Mouse (Mus musculus): ENCODE measurements around the gene Tbl1xr1.

Tbl1xr1 gene

DNA sequence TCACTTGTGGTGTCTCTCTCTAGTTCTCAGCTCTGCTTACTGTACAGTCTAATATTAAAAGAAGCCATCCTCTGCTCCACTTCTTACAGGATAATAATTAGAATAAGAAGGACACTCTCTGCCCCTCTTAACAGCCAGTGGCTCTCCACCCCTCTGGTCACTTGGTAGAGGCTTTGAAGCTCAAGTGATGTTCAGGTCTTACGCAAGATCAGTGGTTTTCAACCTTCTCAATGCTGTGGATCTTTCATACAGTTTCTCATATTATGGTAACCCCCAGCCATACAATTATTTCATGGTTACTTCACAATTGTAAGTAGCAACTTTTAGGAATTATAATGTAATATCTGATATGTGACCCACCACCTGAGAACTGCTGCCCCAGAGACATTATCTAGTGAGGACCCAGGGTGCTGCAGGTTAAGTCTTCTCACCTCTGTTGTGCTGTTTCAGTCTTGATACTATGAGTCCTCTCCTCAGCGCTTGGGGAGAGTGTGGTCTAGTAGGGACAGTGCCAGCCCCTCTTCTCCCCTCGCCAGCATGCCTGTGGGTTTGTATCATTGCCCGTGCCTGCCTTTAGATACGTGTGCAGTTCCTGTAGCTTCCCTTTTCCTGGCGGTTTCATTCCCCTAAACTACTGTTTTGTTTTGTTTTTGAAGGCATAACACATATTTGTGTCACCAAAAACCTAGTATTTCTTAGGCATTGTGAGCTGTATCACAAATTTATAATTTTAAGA is 65.7 kb downstream of the Tbl1xr1 start:
- DNase-seq (ENCODE audit: low spot score in 2 of 2), result no peak

DNA sequence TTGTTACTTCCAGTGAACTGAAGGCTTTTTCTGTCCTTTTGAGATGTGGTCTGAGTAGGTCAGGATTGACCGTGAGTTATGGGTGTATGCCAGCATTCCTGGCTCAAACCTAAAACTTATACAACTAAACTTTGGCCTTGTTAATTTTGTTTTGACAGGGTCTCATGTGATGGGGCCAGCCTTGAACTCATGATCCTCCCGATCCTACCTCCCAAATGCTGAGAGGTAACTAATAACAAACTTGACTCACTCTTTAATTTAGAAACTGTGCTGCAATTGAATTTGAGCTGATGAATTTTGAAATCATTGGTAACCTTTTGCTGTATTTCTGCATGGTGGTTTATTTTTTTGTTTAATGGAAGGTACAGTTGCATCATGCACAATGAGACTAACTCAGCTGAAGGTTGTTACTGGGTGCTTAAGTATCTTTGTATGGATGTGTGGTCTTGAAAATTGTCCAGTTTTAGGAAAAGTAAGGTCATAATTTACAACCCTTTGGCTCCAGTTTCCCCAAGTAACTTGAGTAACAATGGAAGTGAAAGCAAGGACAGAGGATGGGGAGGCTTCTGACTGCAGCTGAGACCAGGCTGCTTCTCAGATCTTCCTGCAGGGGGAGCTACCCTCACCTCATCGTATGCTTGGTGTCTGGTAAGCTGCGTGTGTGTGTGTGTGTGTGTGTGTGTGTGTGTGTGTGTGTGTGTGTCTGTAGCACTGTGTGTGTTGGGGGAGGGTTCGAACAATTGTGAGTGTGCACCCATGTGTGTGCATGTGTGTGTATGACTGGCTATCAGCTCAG is 66.6 kb downstream of the Tbl1xr1 start:
- DNase-seq (ENCODE audit: low spot score in 2 of 2), result peak; percentile 27 to 52

DNA sequence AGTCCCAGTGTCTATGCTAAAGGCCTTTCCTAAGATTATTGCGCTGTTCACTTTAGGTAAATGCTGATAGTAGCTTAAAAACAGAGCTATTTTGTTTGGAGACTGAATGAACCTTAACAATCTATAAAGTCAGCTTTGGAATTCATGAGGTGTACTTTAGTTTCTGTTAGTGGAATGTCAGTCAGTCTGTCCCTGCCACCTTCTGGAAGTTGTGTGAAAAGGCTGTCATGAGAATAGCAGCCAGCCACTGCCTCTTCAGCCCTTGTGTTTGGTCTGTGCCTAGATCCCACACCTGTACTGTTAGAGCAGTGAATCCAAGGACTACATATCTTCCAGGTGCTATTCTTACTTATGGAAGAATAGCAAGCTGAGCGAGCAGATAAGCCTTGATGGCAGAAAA is 67.8 kb downstream of the Tbl1xr1 start:
- DNase-seq (ENCODE audit: low spot score in 2 of 2), result peak in 1 of 2 experiments; percentile 16

DNA sequence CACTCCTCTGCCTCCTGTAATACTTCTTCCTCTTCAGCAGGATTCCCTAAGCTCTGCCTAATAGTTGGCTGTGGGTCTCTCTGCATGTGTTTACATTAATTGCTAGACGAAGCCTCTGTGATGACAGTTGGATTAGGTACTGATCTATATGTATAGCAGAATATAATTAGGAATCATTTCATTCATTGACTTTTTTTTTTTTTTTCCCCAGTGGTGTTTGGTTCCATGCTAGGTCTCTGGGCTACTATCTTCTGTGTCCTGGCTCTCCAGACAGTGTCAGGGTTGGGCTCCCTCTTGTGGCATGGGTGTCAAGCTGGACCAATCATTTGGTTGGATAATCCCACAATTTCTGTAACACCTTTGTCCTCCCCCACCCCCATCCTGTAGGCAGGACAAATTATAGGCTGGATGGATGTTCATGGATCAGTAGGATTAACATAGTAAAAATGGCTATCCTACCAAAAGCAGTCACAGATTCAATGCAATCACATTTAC is 71.0 kb downstream of the Tbl1xr1 start:
- no peak for DNase-seq (ENCODE audit: low spot score in 2 of 2)

DNA sequence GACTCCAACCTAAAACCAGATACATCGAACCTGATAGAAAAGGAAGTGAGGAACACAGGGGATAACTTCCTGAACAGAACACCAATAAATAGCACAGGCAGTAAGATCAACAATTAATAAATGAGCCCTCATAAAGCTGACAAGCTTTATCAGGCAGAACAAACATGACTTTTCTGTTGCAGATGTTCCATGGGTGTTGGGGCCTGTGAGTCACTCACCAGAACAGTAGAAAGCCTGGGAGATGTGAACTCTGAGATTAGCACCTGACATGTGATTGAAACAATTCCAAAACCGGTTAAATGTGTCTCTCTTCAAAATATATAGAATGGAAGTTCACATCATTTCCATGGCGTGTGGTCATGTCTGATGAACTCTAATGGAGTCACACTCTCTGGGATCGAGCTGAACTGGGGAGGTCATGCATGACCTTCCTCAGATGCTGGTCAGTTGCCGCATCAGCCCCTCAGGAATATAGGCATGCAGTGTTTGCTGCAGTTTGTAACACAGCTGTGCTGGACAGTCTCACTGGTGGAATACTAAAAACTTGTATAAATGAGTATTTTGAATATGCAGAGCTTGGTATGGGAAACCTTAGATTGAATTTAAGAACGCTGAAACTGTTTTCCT is 72.0 kb downstream of the Tbl1xr1 start:
- DNase-seq (ENCODE audit: low spot score in 2 of 2), result no peak

DNA sequence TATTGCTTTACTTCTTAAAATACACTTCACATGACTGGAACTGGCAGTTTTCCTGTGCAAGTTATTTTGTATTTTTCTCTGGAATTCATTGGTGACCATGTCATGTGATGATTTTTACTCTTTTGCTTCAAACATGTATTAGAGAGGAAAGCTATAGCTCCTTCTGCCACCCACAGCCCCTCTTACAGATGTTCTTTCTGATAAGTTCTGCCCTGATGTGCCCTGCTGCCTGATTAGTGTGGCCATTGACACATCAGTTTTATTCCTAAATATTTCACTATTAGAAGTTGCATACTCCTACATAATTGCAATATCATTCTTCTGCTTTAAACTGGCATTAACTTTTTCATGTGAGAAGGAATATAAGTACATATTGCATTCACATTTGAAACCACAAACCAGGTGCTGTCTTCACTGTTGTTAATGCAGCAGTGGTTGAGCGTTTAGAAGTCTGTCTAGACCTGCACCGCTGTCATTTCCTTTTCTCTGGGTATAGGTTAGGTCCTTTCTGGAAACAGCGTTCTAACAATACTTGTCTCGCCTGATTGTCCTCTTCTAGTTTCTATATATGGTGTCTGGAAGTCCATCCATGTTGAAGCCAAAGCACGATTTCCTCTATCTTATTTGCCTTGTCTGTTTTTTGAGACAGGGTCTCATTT is 74.5 kb downstream of the Tbl1xr1 start:
- no peak for DNase-seq (ENCODE audit: low spot score in 2 of 2)

DNA sequence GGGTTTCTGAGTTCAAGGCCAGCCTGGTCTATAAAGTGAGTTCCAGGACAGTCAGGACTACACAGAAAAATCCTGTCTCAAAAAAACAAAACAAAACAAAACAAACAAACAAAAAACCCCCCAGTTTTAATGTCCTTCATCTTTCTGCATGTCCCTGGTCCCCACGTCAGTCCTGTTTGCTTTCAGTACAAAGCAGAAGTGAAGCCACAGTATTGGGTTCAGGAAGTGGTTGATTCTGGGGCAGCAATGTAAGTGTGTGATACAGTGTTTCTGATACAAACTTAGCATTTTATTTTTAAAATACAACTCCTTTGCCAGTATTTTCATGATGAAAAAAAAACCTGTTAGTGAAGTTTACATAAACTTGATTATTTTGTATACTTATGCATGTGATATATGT is 76.3 kb downstream of the Tbl1xr1 start:
- peak in 1 of 2 experiments; percentile 18 for DNase-seq (ENCODE audit: low spot score in 2 of 2)

DNA sequence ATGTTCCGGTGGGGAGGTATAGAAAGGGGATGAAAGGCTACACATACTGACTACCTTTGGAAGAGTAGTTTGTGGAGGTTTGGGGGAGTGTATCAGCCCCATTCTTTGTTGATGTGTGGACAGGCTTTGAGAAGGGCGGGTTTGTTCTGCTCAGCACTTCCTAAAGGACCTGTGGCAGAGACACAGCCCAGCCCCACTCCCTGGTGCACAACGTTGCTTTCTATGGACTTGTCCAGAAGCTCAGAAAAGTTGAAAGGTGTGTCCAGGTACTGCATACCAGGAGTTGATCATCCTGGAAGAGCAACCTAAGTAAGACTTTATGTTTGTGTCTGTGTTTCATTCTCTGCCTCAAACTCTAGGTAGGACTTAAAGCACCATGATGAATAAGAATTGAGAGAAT is 78.1 kb downstream of the Tbl1xr1 start:
- DNase-seq (ENCODE audit: low spot score in 2 of 2), result no peak

DNA sequence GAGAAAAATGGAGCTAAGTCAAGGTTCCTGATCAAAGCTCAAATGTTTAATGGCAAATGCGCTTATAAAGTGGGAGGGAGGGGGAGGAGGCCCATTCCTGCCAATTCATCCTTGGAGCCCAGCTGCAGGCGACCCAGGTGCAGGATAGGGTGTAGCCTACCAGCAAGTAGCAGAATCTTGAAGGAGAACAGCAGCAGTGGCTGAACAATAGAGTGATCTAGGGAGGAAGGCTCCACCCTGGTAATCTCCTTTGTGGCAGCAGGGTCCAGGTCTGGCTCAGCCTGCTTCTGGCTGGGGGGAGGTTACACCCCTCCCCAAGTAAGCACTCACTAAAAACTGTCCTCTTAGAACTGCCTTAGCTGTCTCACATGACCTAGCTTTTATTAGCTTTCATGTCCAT is 79.9 kb downstream of the Tbl1xr1 start:
- DNase-seq (ENCODE audit: low spot score in 2 of 2), result no peak

DNA sequence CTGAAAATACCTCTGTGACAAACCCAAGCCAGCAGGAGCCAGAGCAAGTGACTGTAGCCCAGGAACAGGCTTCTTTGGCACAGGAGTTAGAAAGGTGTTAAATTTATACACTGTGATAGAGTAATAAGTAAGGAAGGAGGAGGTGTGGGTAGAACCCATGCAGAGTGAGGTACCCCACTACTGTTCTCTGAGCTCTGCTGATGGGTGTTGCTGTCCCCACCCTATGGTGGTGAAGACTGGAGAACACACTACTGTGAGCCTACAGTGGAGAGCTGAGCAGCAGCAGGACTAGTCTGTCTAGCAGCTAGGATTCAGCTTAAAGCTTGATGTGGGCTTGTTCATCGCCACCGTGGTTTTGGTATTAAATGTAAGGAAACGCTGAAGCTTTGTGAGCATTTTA is 86.5 kb downstream of the Tbl1xr1 start:
- DNase-seq (ENCODE audit: low spot score in 2 of 2), result no peak

DNA sequence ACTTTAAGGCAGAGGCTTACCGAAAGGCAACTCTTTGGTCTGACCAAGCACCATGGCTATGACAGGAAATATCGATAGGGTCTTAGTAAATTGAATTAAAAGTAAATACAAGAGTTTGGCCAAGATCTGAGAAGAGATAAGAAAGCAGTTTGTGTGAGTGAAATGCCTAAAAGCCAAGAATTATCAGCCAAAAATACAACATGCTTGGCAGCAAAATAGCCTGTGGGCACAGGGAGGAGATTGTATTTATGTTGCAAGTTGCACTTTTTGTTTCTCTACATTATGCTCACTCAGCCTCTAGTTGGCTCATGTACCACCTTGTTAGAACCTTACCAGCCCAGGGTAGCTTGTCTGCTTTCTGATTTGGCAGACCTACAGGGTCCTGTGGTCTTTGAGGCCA is 91.4 kb downstream of the Tbl1xr1 start:
- no peak for DNase-seq (ENCODE audit: low spot score in 2 of 2)

DNA sequence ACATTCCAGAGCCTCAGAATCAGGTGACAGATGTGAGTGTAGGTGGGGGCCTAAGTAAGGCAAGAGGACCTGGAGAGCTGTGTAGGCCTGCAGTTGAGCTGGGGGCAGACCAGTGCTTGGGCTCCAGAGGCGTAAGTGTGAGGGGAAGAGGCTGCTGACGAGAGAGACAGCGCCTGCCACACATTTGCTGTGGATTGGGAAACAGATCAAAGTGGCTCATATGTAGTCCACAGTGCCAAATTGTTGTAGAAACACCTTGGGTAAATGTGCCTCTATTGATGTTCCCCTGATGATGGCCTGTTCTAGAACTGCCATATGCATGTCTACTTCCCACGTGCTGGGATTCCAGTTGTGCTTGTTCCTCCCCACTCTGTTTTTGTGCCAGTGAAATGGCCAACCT is 92.0 kb downstream of the Tbl1xr1 start:
- no peak for DNase-seq (ENCODE audit: low spot score in 2 of 2)

DNA sequence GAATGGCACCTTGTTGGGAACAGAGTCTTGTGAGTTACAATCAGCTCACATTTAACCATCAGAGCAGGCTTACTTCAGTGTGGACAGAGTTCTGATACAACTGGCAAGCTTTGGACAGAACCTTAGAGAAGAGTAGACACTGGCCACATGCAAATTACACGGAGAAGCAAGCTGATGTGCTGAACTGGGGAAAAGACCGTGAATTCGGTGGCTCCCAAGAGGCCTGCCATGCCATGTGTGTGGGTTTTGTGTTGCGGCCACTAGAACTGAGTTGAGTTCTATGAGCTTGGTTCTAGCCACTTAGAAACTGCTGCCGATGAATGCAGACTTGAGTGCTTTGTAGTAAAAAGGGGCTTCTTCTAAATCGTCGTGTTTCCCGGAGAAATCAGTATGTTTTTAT is 95.1 kb downstream of the Tbl1xr1 start:
- peak in 1 of 2 experiments; percentile 12 for DNase-seq (ENCODE audit: low spot score in 2 of 2)

DNA sequence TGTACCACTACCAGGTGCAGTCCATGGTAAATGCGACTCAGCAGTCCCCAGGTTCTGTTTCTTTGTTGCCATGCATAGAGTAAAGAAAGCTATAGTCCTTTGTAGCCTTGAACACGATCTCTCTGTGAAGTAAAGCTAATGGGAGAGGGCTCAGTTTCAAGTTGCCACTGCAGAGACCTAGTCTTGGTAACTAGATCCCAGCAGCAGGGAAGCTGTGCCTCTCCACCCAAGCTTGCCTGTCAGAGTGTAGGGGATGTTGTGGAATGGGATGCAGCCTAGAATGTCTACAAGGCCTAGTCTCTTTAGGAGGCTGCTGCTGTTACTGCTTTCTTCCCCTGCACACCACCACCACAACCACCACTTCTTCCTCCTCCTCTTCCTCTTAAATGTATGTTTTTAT is 96.0 kb downstream of the Tbl1xr1 start:
- DNase-seq (ENCODE audit: low spot score in 2 of 2), result no peak

DNA sequence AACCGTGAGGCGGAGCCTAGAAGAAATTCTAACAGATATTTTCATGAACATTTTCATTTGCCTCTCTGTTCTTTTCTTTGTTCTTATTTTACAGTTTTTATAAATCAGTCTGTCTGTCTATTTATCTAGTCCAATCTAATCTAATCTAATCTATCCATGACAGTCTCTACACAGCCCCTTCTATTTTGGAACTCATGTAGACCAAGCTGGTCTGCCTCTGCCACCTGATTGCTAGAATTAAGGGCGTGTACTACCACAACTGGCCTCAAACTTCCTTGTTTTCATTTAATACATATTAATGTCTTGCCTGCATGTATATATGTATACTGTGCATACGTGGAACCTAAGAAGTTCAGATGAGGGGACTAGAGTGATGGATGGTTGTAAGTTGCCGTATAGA is 96.7 kb downstream of the Tbl1xr1 start:
- no peak for DNase-seq (ENCODE audit: low spot score in 2 of 2)

DNA sequence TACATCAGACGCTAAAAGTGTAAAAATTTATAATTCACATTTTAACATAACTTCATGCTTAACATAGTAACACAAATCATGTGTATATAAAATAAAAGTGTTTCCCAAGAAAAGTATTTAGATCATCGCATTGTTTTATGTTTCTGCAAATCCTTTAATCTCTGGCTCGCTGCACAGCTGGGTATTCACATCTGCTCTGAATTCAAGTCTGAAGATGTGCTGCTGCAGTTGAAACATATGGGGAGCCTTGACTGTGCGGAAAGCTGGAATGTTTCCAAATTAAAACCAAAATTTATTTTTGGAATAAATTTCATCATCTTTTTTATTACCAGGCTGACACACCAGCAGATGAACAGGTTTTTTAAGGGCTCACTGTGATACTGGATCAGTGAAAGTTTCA is 97.8 kb downstream of the Tbl1xr1 start:
- DNase-seq (ENCODE audit: low spot score in 2 of 2), result no peak

DNA sequence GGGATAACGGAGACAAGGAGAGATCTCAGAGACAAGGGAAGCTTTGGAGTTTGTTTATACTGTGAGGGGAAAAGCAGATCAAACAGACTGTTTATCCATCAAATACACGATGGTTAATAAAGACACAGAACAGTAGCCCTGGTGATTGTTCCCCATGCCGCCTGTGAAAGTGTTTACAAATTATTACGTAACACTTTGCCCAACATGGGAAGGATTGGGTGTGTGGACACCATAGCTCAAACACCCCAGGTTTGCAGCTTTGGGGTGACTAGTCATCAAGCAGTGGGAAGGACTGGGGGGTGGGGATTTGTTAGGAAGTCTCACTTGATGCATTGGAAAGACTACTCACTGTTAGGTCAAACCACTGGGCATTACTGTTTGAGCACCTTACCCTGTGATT is 103.6 kb downstream of the Tbl1xr1 start:
- no peak for DNase-seq (ENCODE audit: low spot score in 2 of 2)

DNA sequence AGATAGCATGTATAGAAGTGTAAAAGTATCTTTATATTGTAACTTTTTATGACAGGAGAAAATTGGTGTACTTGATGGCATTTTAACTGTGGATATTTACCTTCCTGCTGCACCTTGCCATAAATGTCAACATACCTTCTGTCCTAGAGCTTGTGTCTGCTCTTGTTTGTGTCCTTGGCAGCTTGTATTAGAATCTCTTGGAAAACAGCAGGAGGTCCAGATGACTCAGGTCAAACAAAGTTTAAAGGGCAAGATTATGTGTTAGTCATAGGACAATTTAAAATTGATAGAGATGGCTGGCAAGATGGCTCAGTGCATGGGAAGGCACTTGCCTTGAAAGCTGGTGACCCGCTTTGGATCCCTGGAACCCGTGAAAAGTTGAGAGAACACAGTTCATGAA is 104.6 kb downstream of the Tbl1xr1 start:
- DNase-seq (ENCODE audit: low spot score in 2 of 2), result no peak

DNA sequence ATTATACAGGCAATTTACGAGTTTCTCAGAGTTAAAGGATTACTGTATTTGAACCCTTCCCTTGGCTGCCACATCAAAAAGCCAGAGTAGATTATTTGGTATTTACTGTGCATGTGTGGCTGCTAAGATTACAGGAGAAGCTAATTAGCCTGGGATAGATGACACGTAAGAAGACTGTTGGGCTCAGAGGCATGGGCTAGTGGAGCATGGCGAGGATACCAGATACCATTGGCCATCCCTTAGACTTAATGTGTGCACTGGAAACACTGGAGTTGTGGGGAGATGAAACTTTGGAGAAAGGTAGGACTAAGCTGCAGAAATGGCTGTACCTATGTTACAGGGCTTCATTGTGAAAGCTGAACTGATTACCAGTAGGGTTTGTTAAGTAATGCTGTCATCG is 108.8 kb downstream of the Tbl1xr1 start:
- DNase-seq (ENCODE audit: low spot score in 2 of 2), result no peak

DNA sequence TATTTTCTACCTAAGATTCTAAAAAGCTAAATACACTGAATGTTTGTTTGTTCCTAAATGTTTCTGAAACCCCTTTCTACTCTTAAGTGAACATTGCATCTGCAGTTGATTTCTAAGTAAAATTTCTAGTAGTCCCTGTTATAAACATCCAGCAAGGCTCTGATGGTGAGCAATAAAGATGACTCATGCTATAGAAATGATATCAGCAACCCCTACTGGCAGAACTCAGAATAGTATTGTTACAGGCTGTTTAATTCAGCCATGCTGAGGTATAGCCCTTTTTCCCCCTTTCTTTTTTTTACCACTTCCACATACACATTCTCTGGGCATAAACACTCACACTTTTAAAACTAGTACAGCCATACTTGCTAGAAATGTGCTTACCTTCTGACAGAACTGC is 114.0 kb downstream of the Tbl1xr1 start:
- peak in 1 of 2 experiments; percentile 35 for DNase-seq (ENCODE audit: low spot score in 2 of 2)

DNA sequence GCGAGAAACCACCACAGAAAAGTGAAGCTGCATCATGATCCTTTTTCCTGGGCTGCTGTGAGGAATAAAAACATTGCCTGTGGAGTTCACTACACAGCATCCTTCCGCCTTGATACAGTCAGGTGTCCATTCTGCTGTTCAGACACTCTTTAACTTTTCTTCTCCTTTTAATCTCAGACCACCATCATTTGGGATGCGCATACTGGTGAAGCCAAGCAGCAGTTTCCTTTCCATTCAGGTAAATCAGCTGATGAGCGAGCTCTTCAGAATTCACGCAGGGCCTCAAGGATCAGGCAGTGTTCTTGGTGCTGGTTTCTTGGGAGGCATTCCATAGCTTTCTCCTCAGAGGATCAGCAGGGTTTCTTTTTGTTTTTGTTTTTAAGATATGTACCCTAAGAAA is 116.5 kb downstream of the Tbl1xr1 start:
- no peak for DNase-seq (ENCODE audit: low spot score in 2 of 2)

DNA sequence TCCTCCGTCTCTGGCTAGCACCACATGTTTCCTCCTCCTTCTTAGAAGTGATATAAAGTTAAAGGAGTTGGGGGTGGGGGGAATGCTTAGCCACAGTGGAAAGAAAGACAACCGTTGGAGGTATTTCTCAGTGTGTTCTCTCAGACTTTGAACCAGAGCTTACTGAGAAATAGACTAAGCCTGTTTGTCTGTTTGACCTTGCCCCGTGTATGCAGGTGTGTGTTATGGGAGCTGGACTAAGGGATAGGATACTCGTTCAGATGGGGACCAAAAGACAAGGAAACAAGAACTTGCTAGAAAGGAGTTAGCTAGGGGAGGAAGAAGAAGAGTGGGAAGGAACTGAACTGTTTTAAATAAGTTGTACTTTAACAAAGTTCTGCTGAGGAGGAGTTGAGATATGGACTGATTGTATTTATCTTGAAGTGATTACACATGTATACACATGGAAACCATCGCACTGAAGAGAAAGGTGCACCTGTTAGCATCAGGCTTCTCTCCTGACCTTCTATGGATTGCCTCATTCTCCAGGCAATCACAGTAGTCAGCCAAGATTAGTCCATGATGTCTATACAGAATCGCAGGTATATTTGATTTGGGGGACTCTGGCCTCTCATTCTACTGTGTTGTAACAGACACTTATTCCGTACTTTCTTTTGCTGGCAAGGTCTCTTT is 117.9 kb downstream of the Tbl1xr1 start:
- DNase-seq (ENCODE audit: low spot score in 2 of 2), result no peak

Data from spleen, postnatal 36 days (tissue).